ENCODE assay signal across 7 mouse cellular contexts in genomic region chr9:75625556-75626307, GRCm38 (mm10). TPM values are rescaled to one million over a fixed set of nuclear protein-coding genes. Genes with fewer than 3 reads are reported as not detected.
A peak's percentile ranks its signal among the peaks of the same experiment; 100 is the strongest.
DNase-seq lines count a peak whose midpoint lies in the region; ATAC-seq and TF ChIP-seq lines count a peak whose summit lies in the region.

Gene Lysmd2, plus strand, starts transcription at chr9:75625741.

- peak within 1 kb of the TSS; percentile 68 for H3K4me3 ChIP-seq in cortical plate, adult 2 months (ENCODE audit: insufficient read depth, low read length)

- no peak for TF ChIP-seq POLR2A in cortical plate, adult 2 months (IDR thresholded peaks at IDR 0.05; ENCODE audit: extremely low read depth, insufficient read depth, low read length)

- peak; percentile 75 for ATAC-seq in megakaryocyte progenitor cell, adult 5-6 weeks (replicated peaks; ENCODE audit: poor library complexity)

- peaks cover 2% of the 10 kb centered on the region; the same call in 1 of the 2 replicates for H3K4me1 ChIP-seq in cortical plate, adult 2 months (ENCODE audit: control insufficient read depth, insufficient read depth, low read length)

- intact Hi-C loops in gastrocnemius, postnatal 14 days (cut with DNase I; ENCODE audit: low total_unique reads) = no loop called here
- intact Hi-C loops in left cerebral cortex, postnatal 10 days (cut with DNase I) = loop anchor here (2.0 kb wide), 1 partner anchor 15 kb away; the partner anchor contains the start of gene Tmod2

- TF ChIP-seq CTCF in cortical plate, adult 2 months (IDR thresholded peaks at IDR 0.05; ENCODE audit: extremely low read depth, insufficient read depth, low read length) = no peak

- H3K27ac ChIP-seq in cortical plate, adult 2 months (ENCODE audit: insufficient read depth, low read length) = peak within 1 kb of the TSS; percentile 98

- DNase-seq in adrenal gland, adult 2 months = peak; percentile 92
- peak; percentile 84 for DNase-seq in gastrocnemius, postnatal 14 days
- DNase-seq in induced T-regulatory cell, adult 2 months (ENCODE audit: low read depth) = peak; percentile 71
- peak in 1 of 2 experiments; percentile 84 for DNase-seq in left cerebral cortex, postnatal 10 days (ENCODE audit: extremely low spot score in 1 of 2, low spot score in 2 of 2)
- peak; percentile 66 for DNase-seq in right cerebral cortex, postnatal 4 days

RNA-seq across cellular contexts. Expression of gene Lysmd2, which starts in this region (rescaled TPM):
- total RNA-seq in adrenal gland, adult 2 months (2021) = 10 to 100 TPM in 1 of 2 experiments, 1 to 10 TPM in 1; 10.0 to 18.3 TPM
- polyA plus RNA-seq in adrenal gland, adult 2 months (2012; rRNA removed) = 30.3 and 50.1 TPM in 2 replicates
- 91.3 and 96.5 TPM in 2 replicates for polyA plus RNA-seq in cortical plate, adult 2 months (2012; rRNA removed)
- 1 to 10 TPM; 5.9 to 8.7 TPM for total RNA-seq in gastrocnemius, postnatal 14 days (2021)
- 10 to 100 TPM; 46.1 to 50.2 TPM for total RNA-seq in left cerebral cortex, postnatal 10 days (2021)
- total RNA-seq in megakaryocyte progenitor cell, adult 5-6 weeks (2015) = 3.1 and 4.6 TPM in 2 replicates
- 1.6 and 1.9 TPM in 2 replicates for total RNA-seq in megakaryocyte progenitor cell, adult 5-6 weeks (2017)
